Mouse (Mus musculus) effector memory CD4-positive, alpha-beta T cell, adult 7 months (primary cell): Measurements from ENCODE around the gene Cd7. TPM values are rescaled to one million over a fixed set of nuclear protein-coding genes. Genes with fewer than 3 reads are reported as not detected.

Experiments
- polyA plus RNA-seq: library from polyadenylated mRNA; unstranded; fragments of 100-300 nt; shearing (Covaris generic); gene quantifications from one replicate; pipeline ENCODE4 v1.2.1, GENCODE M21; 2017

Cd7 gene
- 159 TPM for polyA plus RNA-seq

DNA sequence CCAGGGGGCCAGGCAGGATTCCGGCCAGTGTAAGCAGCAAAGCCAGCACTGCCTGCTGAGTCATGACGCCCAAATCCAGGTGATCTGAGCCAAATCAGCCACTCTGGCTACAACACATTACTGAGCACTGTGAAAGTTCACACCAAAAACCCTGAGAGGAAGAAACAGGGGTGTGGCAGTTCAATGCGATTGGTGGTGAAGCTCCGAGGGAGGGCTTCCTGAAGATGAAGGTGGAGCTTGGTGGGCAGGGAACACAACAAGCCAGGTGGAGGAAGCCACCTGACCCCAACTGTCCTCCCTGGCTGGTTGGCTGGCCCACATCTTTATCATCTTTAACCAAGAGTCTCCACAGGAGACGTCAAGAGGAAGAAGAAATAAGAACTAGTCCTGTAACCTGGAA is at the start of gene Cd7:
Gene Cd7, minus strand, starts transcription at position 117 of the 400 bp plus-strand sequence.

DNA sequence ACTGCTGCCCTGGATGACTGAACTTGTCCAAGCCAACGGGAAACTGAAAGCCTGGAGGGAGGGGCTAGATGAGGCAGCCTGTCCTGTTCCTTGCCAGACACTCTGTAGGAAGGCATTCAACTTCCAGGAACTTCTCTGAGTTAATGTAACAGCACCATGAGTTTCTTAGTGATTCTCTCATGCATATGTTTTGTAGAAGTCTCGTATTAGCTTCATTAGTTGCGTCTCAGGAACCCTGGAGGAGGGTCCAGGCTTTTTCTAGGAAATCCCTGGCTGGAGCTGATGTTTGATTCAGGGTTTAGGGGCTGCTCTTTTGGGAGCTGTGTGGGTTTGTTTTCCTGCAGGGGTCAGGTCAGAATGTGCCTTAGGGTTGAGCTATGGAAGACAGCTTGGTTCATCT is 41.9 kb upstream of the Cd7 start, which contains the start of gene Sectm1a:
Gene Sectm1a, minus strand, starts transcription at position 101 of the 400 bp plus-strand sequence.

DNA sequence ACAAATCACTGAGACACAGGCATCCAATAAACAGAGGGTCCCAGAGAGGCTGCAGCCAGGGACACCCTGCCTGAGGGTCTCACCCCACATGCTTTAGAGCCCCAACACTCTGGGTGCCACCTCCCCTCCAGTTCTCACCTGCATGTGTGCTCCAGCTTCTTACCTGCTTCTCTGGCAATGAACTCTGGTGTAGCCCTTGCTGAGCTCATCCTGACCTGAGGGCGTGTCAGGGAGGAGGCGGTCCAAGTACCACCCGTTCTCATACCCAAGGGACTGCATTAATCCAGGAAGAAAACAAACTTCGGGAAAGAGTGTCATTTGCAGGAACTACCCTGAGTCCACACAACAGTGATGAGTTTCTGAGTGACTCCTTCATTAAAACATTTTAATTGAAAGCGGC is 24.2 kb upstream of the Cd7 start, which contains the start of gene Sectm1b:
Gene Sectm1b, minus strand, starts transcription at position 191 of the 400 bp plus-strand sequence.

DNA sequence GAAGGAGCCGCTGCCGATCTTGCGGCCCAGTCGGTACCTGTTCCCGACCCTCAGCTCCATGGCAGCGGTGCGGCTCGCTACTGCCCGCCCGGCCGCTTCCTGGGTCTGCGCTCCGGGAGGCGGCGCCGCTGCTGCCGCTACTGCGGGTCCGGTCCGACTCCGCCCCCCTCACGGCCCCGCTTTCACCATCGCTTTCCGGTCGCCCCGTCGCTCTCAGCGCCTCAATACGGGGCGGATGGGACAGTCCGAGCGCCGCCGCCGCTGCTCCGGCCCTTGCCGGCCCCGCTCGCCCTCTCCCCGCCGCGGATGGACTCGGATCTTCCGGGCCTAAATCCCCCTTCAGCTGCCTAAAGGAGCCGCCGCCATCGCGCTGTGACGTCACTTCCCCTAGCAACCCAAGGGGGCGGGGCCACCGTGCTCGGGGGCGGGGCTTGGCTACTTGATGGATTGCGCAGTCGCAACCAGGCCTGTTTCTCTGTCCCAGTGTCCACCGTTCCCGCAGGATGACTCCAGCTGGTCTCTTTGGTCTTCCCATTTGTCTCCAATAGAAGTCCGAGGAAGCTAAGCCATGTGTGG is 48.2 kb downstream of the Cd7 start, which contains the start of gene Csnk1d:
Gene Csnk1d, minus strand, starts transcription at position 380 of the 576 bp plus-strand sequence.

Other genes with a start within 250 kb of the Cd7 start
- gene Dus1l, start 243.0 kb downstream of the Cd7 start, polyA plus RNA-seq, result 42.8 TPM
- gene Fasn, start 214.9 kb downstream of the Cd7 start, polyA plus RNA-seq, result 39.2 TPM
- gene Ccdc57, start 106.5 kb downstream of the Cd7 start, polyA plus RNA-seq, result not detected
- gene Slc16a3, start 90.9 kb downstream of the Cd7 start, polyA plus RNA-seq, result 7.9 TPM
- 216 TPM for gene Csnk1d, start 48.1 kb downstream of the Cd7 start, polyA plus RNA-seq
- gene Sectm1b, start 24.2 kb upstream of the Cd7 start, polyA plus RNA-seq, result 0.40 TPM
- 0.29 TPM for gene Sectm1a, start 41.8 kb upstream of the Cd7 start, polyA plus RNA-seq
- gene Tex19.2, start 79.3 kb upstream of the Cd7 start, polyA plus RNA-seq, result 0.18 TPM
- not detected for gene Tex19.1, start 106.7 kb upstream of the Cd7 start, polyA plus RNA-seq
- not detected for gene Uts2r, start 120.9 kb upstream of the Cd7 start, polyA plus RNA-seq
- gene Hexdc, start 165.0 kb upstream of the Cd7 start, polyA plus RNA-seq, result 1.5 TPM
- gene Ogfod3, start 165.3 kb upstream of the Cd7 start, polyA plus RNA-seq, result 21.6 TPM
- 78.1 TPM for gene Cybc1, start 189.9 kb upstream of the Cd7 start, polyA plus RNA-seq
- 27.8 TPM for gene Narf, start 197.8 kb upstream of the Cd7 start, polyA plus RNA-seq
- gene Foxk2, start 220.6 kb upstream of the Cd7 start, polyA plus RNA-seq, result 16.6 TPM